Mouse (Mus musculus): ENCODE results near the gene Slc48a1. TPM values are rescaled to one million over a fixed set of nuclear protein-coding genes. Genes with fewer than 3 reads are reported as not detected.

The Slc48a1 gene
- polyA plus RNA-seq, 1 experiment from 2014 or later: 76.0 TPM

DNA sequence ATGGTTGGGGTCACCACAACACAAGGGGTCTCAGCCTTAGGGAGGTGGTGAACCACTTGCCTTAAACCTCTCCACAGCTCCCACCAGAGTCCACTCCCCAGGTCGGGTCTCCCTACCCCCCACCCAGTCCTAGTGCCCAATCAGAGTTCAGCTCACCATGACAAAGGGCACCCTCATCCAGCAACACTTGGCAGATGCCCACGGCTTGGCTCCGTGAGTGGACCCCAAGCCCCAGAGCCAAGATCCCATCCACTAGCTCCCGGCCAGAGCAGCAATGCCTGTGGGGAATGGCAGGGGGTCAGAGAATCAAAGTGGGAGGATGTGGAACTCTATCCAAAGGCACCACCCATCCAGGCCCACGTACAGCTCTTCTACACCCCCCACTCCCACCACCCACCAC is 17.4 kb upstream of the Slc48a1 start:
- Histone ChIP-seq H3K9me3 (replicated peaks; ENCODE audit: control insufficient read depth, low read length) (no peaks in the 10 kb centered on the region), H3K27me3 (ENCODE audit: control insufficient read depth, insufficient read depth, low read length) (no peaks in the 10 kb centered on the region), H3K4me1 (ENCODE audit: control insufficient read depth, insufficient read depth, low read length) (peaks cover 8% of the 10 kb centered on the region), H3K4me2 (ENCODE audit: low read depth, low read length) (no peak overlapping the region), H3K4me3 (ENCODE audit: low read length) (no peak overlapping the region), H3K9ac (ENCODE audit: low read length) (no peak overlapping the region), H3K36me3 (ENCODE audit: control insufficient read depth, insufficient read depth) (no peaks in the 10 kb centered on the region; the same call in 1 of the 2 replicates), H3K27ac (ENCODE audit: low read length) (no peak overlapping the region)
- WGBS: 58% methylated on average over 5 of the region's 5 CpGs
- ATAC-seq (replicated peaks; ENCODE audit: extremely low read depth, insufficient read depth, low FRiP score): no peak

DNA sequence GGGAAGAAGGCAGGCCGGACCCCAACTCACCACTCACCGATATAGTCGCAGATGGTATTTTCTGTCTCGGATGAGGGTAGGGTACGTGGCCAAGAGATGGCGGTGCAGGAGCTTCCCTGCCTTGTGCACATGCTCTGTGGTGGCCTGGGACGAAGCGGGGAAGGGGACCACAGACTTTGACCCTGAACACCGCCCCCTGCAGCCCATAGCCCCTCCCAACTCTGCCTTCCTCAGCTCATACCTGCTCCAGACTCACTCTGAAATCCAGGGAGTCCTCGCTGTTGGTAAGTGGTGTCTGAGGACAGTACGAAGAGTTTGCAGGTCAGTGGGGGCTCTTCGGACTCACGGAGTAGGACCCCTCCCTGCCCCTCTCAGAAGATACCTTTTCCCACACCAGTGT is 16.9 kb upstream of the Slc48a1 start:
- Histone ChIP-seq H3K4me1 (ENCODE audit: control insufficient read depth, insufficient read depth, low read length) (peaks cover 12% of the 10 kb centered on the region), H3K4me3 (ENCODE audit: low read length) (no peak overlapping the region), H3K27ac (ENCODE audit: low read length) (no peak overlapping the region), H3K4me2 (ENCODE audit: low read depth, low read length) (no peak overlapping the region), H3K9me3 (replicated peaks; ENCODE audit: control insufficient read depth, low read length) (no peaks in the 10 kb centered on the region), H3K36me3 (ENCODE audit: control insufficient read depth, insufficient read depth) (no peaks in the 10 kb centered on the region; the same call in 1 of the 2 replicates), H3K9ac (ENCODE audit: low read length) (no peak overlapping the region), H3K27me3 (ENCODE audit: control insufficient read depth, insufficient read depth, low read length) (0 out of 2 replicates have a peak, but pooled peaks cover 2% of the 10 kb centered on the region)
- no peak for ATAC-seq (replicated peaks; ENCODE audit: extremely low read depth, insufficient read depth, low FRiP score)
- 63% methylated on average over 13 of the region's 13 CpGs for WGBS

- Histone ChIP-seq H3K27ac (ENCODE audit: low read length) (no peak overlapping the region), H3K4me2 (ENCODE audit: low read depth, low read length) (peak overlapping the region; percentile 9; the same call in 1 of the 2 replicates), H3K9me3 (replicated peaks; ENCODE audit: control insufficient read depth, low read length) (no peaks in the 10 kb centered on the region), H3K9ac (ENCODE audit: low read length) (no peak overlapping the region), H3K27me3 (ENCODE audit: control insufficient read depth, insufficient read depth, low read length) (0 out of 2 replicates have a peak, but pooled peaks cover 2% of the 10 kb centered on the region), H3K4me3 (ENCODE audit: low read length) (no peak overlapping the region), H3K36me3 (ENCODE audit: control insufficient read depth, insufficient read depth) (no peaks in the 10 kb centered on the region), H3K4me1 (ENCODE audit: control insufficient read depth, insufficient read depth, low read length) (peaks cover 12% of the 10 kb centered on the region)
- no peak for ATAC-seq (replicated peaks; ENCODE audit: extremely low read depth, insufficient read depth, low FRiP score)
- WGBS: 59% methylated on average over 9 of the region's 9 CpGs
Measured at GRCm38 (mm10) chr15:97762733-97763132, 15.6 kb upstream of the Slc48a1 start.

DNA sequence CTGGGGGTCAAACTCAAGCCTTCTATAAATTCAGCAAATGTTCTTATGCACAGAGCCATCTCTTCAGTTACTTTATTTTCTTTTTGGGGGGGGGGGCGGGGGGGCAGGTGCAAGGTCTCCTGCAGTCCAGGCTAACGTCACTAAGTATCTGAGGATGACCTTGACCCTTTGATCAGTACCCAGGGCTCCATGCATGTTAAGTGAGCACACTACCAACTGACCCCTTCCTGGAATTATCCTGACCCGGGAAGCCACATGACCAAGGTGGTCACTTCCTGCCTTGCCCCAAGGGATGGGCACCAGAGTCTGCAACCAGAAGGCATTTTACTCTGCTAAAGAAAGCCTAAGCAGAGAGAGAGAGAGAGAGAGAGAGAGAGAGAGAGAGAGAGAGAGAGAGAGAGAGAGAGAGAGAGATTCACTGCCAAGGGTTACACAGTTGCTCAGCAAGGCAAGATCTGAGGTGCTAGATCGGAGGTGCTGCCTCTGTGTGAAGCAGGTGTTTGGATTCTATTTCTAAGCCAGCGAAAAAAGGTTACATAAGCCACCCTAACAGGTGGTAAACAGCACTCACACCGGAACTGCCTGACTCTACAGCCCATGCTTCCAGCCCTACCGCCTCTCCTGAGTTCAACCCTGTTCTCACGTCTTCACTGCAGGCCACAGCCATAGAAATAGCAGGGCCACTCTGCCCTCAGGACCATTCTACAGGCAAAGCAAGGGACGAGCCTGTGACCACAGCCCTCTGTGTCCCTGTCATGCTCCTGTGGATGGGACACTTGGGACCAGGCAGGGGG is 14.9 kb upstream of the Slc48a1 start:
- Histone ChIP-seq H3K9me3 (replicated peaks; ENCODE audit: control insufficient read depth, low read length) (no peaks in the 10 kb centered on the region), H3K9ac (ENCODE audit: low read length) (no peak overlapping the region), H3K4me3 (ENCODE audit: low read length) (no peak overlapping the region), H3K27me3 (ENCODE audit: control insufficient read depth, insufficient read depth, low read length) (0 out of 2 replicates have a peak, but pooled peaks cover 2% of the 10 kb centered on the region), H3K4me2 (ENCODE audit: low read depth, low read length) (peak overlapping the region; percentile 9; the same call in 1 of the 2 replicates), H3K36me3 (ENCODE audit: control insufficient read depth, insufficient read depth) (no peaks in the 10 kb centered on the region), H3K27ac (ENCODE audit: low read length) (peak overlapping the region; percentile 21; the same call in 1 of the 2 replicates), H3K4me1 (ENCODE audit: control insufficient read depth, insufficient read depth, low read length) (peaks cover 17% of the 10 kb centered on the region)
- ATAC-seq (replicated peaks; ENCODE audit: extremely low read depth, insufficient read depth, low FRiP score): no peak
- WGBS: 63% methylated on average over 9 of the region's 9 CpGs

GRCm38 (mm10) chr15:97764532-97764931 is 13.8 kb upstream of the Slc48a1 start:
- no peak for ATAC-seq (replicated peaks; ENCODE audit: extremely low read depth, insufficient read depth, low FRiP score)
- no peak overlapping the region; the same call in 1 of the 2 replicates for H3K4me3 ChIP-seq (ENCODE audit: low read length)
- 65% methylated on average over 2 of the region's 2 CpGs for WGBS
- no peaks in the 10 kb centered on the region for H3K36me3 ChIP-seq (ENCODE audit: control insufficient read depth, insufficient read depth)
- no peak overlapping the region for H3K9ac ChIP-seq (ENCODE audit: low read length)
- H3K4me1 ChIP-seq (ENCODE audit: control insufficient read depth, insufficient read depth, low read length): peaks cover 19% of the 10 kb centered on the region
- H3K27ac ChIP-seq (ENCODE audit: low read length): no peak overlapping the region; the same call in 1 of the 2 replicates
- no peaks in the 10 kb centered on the region for H3K9me3 ChIP-seq (replicated peaks; ENCODE audit: control insufficient read depth, low read length)
- 0 out of 2 replicates have a peak, but pooled peaks cover 2% of the 10 kb centered on the region for H3K27me3 ChIP-seq (ENCODE audit: control insufficient read depth, insufficient read depth, low read length)
- peak overlapping the region; percentile 99; the same call in 1 of the 2 replicates for H3K4me2 ChIP-seq (ENCODE audit: low read depth, low read length)

DNA sequence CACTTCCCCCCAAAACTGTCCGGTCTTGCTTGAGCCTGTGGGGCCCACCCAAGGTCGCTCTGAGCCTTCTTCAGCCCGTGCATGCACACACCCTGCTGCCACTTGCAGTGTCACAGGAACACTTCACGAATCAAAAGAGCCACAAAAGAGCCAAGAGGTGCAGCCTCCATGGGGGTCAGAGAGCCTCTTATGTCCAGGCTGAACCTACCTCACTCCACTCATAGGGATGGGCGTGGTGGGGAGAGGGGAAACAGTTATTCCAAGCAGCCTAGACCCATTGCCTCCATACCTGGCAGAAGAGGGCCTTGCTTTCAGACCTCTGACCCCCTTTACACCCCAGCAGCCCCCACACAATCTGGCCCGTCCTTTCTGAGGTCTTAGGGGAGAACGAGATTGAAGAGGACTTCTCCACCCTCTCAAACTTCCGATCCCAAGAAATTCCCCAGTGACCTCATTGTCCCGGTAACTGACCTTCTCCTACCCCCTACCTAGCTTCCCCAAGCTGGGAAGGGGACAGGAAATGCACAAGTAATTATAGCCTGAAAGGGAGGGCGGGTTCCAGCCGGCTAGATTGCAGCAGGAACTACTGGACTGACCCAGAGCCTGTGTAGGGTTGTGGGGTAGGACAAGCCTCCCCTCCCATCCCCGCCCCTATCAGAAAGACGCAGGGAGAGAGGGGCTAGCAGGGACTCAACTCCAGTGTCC is 13.1 kb upstream of the Slc48a1 start:
- Histone ChIP-seq H3K4me2 (ENCODE audit: low read depth, low read length) (peak overlapping the region; percentile 99), H3K9ac (ENCODE audit: low read length) (peak overlapping the region; percentile 56), H3K4me3 (ENCODE audit: low read length) (peak overlapping the region; percentile 64), H3K27ac (ENCODE audit: low read length) (peak overlapping the region; percentile 38; the same call in 1 of the 2 replicates), H3K4me1 (ENCODE audit: control insufficient read depth, insufficient read depth, low read length) (peaks cover 19% of the 10 kb centered on the region), H3K36me3 (ENCODE audit: control insufficient read depth, insufficient read depth) (no peaks in the 10 kb centered on the region), H3K27me3 (ENCODE audit: control insufficient read depth, insufficient read depth, low read length) (0 out of 2 replicates have a peak, but pooled peaks cover 2% of the 10 kb centered on the region), H3K9me3 (replicated peaks; ENCODE audit: control insufficient read depth, low read length) (no peaks in the 10 kb centered on the region)
- ATAC-seq (replicated peaks; ENCODE audit: extremely low read depth, insufficient read depth, low FRiP score): no peak
- WGBS: 40% methylated on average over 13 of the region's 13 CpGs

- Histone ChIP-seq H3K27ac (ENCODE audit: low read length) (peak overlapping the region; percentile 89), H3K9me3 (replicated peaks; ENCODE audit: control insufficient read depth, low read length) (no peaks in the 10 kb centered on the region), H3K9ac (ENCODE audit: low read length) (peak overlapping the region; percentile 84), H3K4me3 (ENCODE audit: low read length) (peak overlapping the region; percentile 64), H3K4me2 (ENCODE audit: low read depth, low read length) (peak overlapping the region; percentile 99), H3K36me3 (ENCODE audit: control insufficient read depth, insufficient read depth) (no peaks in the 10 kb centered on the region), H3K4me1 (ENCODE audit: control insufficient read depth, insufficient read depth, low read length) (peaks cover 19% of the 10 kb centered on the region), H3K27me3 (ENCODE audit: control insufficient read depth, insufficient read depth, low read length) (0 out of 2 replicates have a peak, but pooled peaks cover 2% of the 10 kb centered on the region)
- 28% methylated on average over 8 of the region's 8 CpGs for WGBS
- no peak for ATAC-seq (replicated peaks; ENCODE audit: extremely low read depth, insufficient read depth, low FRiP score)
Measured at GRCm38 (mm10) chr15:97766194-97766593, 12.1 kb upstream of the Slc48a1 start.

- 0 out of 2 replicates have a peak, but pooled peaks cover 2% of the 10 kb centered on the region for H3K27me3 ChIP-seq (ENCODE audit: control insufficient read depth, insufficient read depth, low read length)
- H3K9me3 ChIP-seq (replicated peaks; ENCODE audit: control insufficient read depth, low read length): no peaks in the 10 kb centered on the region
- H3K4me2 ChIP-seq (ENCODE audit: low read depth, low read length): peak overlapping the region; percentile 99
- no peak for ATAC-seq (replicated peaks; ENCODE audit: extremely low read depth, insufficient read depth, low FRiP score)
- peak overlapping the region; percentile 64 for H3K4me3 ChIP-seq (ENCODE audit: low read length)
- no peaks in the 10 kb centered on the region for H3K36me3 ChIP-seq (ENCODE audit: control insufficient read depth, insufficient read depth)
- 9% methylated on average over 23 of the region's 23 CpGs for WGBS
- H3K9ac ChIP-seq (ENCODE audit: low read length): peak overlapping the region; percentile 84
- H3K27ac ChIP-seq (ENCODE audit: low read length): peak overlapping the region; percentile 89
- H3K4me1 ChIP-seq (ENCODE audit: control insufficient read depth, insufficient read depth, low read length): peaks cover 19% of the 10 kb centered on the region
Measured at GRCm38 (mm10) chr15:97766594-97767279, 11.6 kb upstream of the Slc48a1 start.
